Mouse (Mus musculus) cerebellum, adult 2 months (tissue): ENCODE measurements around the gene Vamp3. TPM values are rescaled to one million over a fixed set of nuclear protein-coding genes. Genes with fewer than 3 reads are reported as not detected.

Experiments
- DNase-seq, 2 experiments: peaks; one replicate each; pipeline ENCODE4 v3.0.0; 2021
- H3K27ac ChIP-seq: fragments of 200-500 bp; 2 replicates; pipeline ENCODE4 v1.5.1; 2012; ENCODE audit warnings: low read length, control low read depth, inconsistent platforms; ENCODE audit not compliant: insufficient read depth
- H3K27me3 ChIP-seq: fragments of 200-500 bp; 2 replicates; pipeline ENCODE4 v1.6.1; 2012; ENCODE audit warnings: inconsistent platforms, mild to moderate bottlenecking, low read length, moderate library complexity; ENCODE audit not compliant: control insufficient read depth, insufficient read depth
- H3K4me1 ChIP-seq: fragments of 200-500 bp; 2 replicates; pipeline ENCODE4 v1.6.1; 2011; ENCODE audit warnings: low read length; ENCODE audit not compliant: control insufficient read depth, insufficient read depth
- H3K4me3 ChIP-seq: fragments of 200-500 bp; replicated peaks from 2 replicates; pipeline ENCODE3; 2011; ENCODE audit warnings: mild to moderate bottlenecking, low read depth, low read length, control low read depth; ENCODE audit not compliant: insufficient read depth
- CTCF ChIP-seq: fragments of 200-500 bp; IDR thresholded peaks from 2 replicates; pipeline ENCODE4 v1.5.1; 2011; ENCODE audit warnings: low read depth, mild to moderate bottlenecking, control low read depth, low read length, moderate library complexity, borderline replicate concordance; ENCODE audit not compliant: insufficient read depth
- POLR2A ChIP-seq: fragments of 200-500 bp; IDR thresholded peaks from 2 replicates; pipeline ENCODE4 v1.6.1; 2011; ENCODE audit warnings: low read length, control low read depth, borderline replicate concordance; ENCODE audit not compliant: insufficient read depth
- WGBS: fragments of 180-500 bp; shearing (Covaris S2); methylation state at CpG from one replicate; pipeline ENCODE4 v1.1.7; 2018; 5-methylcytosine and 5-hydroxymethylcytosine counted together
- polyA plus RNA-seq: library from polyadenylated mRNA; depleted of rRNA; stranded (reverse); fragments of >200 nt; gene quantifications from 2 replicates; pipeline ENCODE4 v1.2.3, GENCODE M21; 2012; rRNA removed

Vamp3 gene
- polyA plus RNA-seq: 61.3 and 67.9 TPM in 2 replicates

GRCm38 (mm10) chr4:151057347-151058321, at the start of gene Vamp3:
TSS of gene Vamp3 (minus strand) at chr4:151057963.
- WGBS: under 1% methylated on average over 114 of the region's 114 CpGs
- H3K27ac ChIP-seq: peak within 1 kb of the TSS; percentile 97
- peak within 1 kb of the TSS; percentile 82 for H3K4me3 ChIP-seq
- no peak for TF ChIP-seq CTCF
- TF ChIP-seq POLR2A: peak; percentile 65
- H3K4me1 ChIP-seq: peaks cover 6% of the 10 kb centered on the region; the same call in 1 of the 2 replicates
- DNase-seq: peak; percentile 99
- H3K27me3 ChIP-seq: no peaks in the 10 kb centered on the region

- Histone ChIP-seq H3K4me3 (peak overlapping the region; percentile 79), H3K27ac (no peak overlapping the region), H3K4me1 (peaks cover 32% of the 10 kb centered on the region), H3K27me3 (no peaks in the 10 kb centered on the region)
- 4% methylated on average over 10 of the region's 10 CpGs for WGBS
- TF ChIP-seq POLR2A (no peak), CTCF (no peak)
- DNase-seq: peak; percentile 27 to 31
Observed at GRCm38 (mm10) chr4:151106468-151106867, 48.7 kb upstream of the Vamp3 start.

GRCm38 (mm10) chr4:151105886-151106285, 48.1 kb upstream of the Vamp3 start:
- Histone ChIP-seq H3K4me1 (peaks cover 34% of the 10 kb centered on the region), H3K27me3 (no peaks in the 10 kb centered on the region), H3K4me3 (peak overlapping the region; percentile 26), H3K27ac (no peak overlapping the region)
- TF ChIP-seq POLR2A: no peak
- TF ChIP-seq CTCF: no peak
- WGBS: 9% methylated on average over 6 of the region's 6 CpGs
- DNase-seq: peak in 1 of 2 experiments; percentile 43

- 20% methylated on average over 10 of the region's 10 CpGs for WGBS
- Histone ChIP-seq H3K27me3 (no peaks in the 10 kb centered on the region), H3K27ac (peak overlapping the region; percentile 78), H3K4me1 (peaks cover 47% of the 10 kb centered on the region), H3K4me3 (peak overlapping the region; percentile 34)
- TF ChIP-seq POLR2A (no peak), CTCF (no peak)
- DNase-seq: peak in 1 of 2 experiments; percentile 34
Observed at GRCm38 (mm10) chr4:151104147-151104546, 46.4 kb upstream of the Vamp3 start.

- peak overlapping the region; percentile 34 for H3K4me3 ChIP-seq
- H3K27me3 ChIP-seq: no peaks in the 10 kb centered on the region
- H3K4me1 ChIP-seq: peaks cover 51% of the 10 kb centered on the region
- WGBS: 4% methylated on average over 11 of the region's 11 CpGs
- H3K27ac ChIP-seq: peak overlapping the region; percentile 78
- TF ChIP-seq CTCF (no peak), POLR2A (no peak)
- DNase-seq: peak; percentile 60 to 75
Observed at GRCm38 (mm10) chr4:151103646-151104045, 45.9 kb upstream of the Vamp3 start.

- Histone ChIP-seq H3K27ac (no peak overlapping the region), H3K27me3 (no peaks in the 10 kb centered on the region)
- WGBS: 31% methylated on average over 11 of the region's 11 CpGs
Observed at GRCm38 (mm10) chr4:151097104-151097438, 39.3 kb upstream of the Vamp3 start.

GRCm38 (mm10) chr4:151096334-151097103, 38.8 kb upstream of the Vamp3 start:
- Histone ChIP-seq H3K4me1 (peaks cover 61% of the 10 kb centered on the region), H3K27me3 (no peaks in the 10 kb centered on the region), H3K27ac (no peak overlapping the region), H3K4me3 (peak overlapping the region; percentile 17)
- 22% methylated on average over 18 of the region's 18 CpGs for WGBS
- peak; percentile 51 to 71 for DNase-seq
- TF ChIP-seq CTCF (no peak), POLR2A (no peak)

More at GRCm38 (mm10) chr4:151097104-151097438, 39.3 kb upstream of the Vamp3 start:
- no peak for DNase-seq
- H3K4me3 ChIP-seq: no peak overlapping the region
- TF ChIP-seq POLR2A (no peak), CTCF (no peak)
- peaks cover 61% of the 10 kb centered on the region for H3K4me1 ChIP-seq
